Mouse (Mus musculus) kidney, adult 2 months (tissue): ENCODE results near the gene Pxdn.

Source experiments
- CTCF ChIP-seq: fragments of 200-500 bp; conservative IDR thresholded peaks from 2 replicates; pipeline ENCODE4 v1.5.1; 2011; ENCODE audit warnings: low read depth, mild to moderate bottlenecking, control low read depth, low read length, moderate library complexity, mixed read lengths; ENCODE audit not compliant: insufficient read depth, insufficient read length
- POLR2A ChIP-seq: fragments of 200-500 bp; IDR thresholded peaks from one replicate; pipeline ENCODE4 v1.6.1; 2011; ENCODE audit warnings: low read depth, low read length, control low read depth

DNA sequence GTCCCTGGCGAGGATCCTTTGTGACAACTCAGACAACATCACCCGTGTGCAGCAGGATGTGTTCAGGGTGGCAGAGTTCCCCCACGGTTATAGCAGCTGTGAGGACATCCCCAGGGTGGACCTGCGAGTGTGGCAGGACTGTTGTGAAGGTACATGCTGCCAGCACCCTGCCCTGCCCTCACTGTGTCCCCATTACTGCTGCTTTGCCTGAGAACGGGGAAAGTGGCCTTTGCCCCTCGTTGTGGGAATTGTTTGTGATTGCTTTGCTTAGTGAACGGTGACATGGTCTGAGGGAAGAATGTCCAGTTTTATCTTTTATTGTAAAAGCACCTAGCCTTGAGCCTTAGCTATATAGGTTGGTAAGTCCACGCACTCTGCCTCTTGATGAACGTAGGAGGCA is 69.2 kb downstream of the Pxdn start:
- TF ChIP-seq CTCF (no peak), POLR2A (no peak)
